Mouse (Mus musculus) forebrain, embryonic 12.5 days (tissue): ENCODE results near the gene Ttyh3. TPM values are rescaled to one million over a fixed set of nuclear protein-coding genes. Genes with fewer than 3 reads are reported as not detected.
"Not testable (repeated sequence)": the region's sequence is repeated elsewhere in the genome, so short reads cannot be mapped to it uniquely, and the experiment has no call there.

Experiments used
- ATAC-seq: fragments of 200-750 bp; cut with Nextera tagmentation; 2 replicates; pipeline ENCODE4 v1.8.0; 2017; ENCODE audit warnings: moderate TSS enrichment; ENCODE audit not compliant: low FRiP score
- H3K27ac ChIP-seq: fragments of 300-500 bp; sonication (generic); 2 replicates; pipeline ENCODE4 v1.5.1; 2016; ENCODE audit warnings: mild to moderate bottlenecking
- H3K27me3 ChIP-seq: fragments of 300-500 bp; sonication (generic); 2 replicates; pipeline ENCODE4 v1.6.1; 2016; ENCODE audit warnings: mild to moderate bottlenecking
- H3K36me3 ChIP-seq: fragments of 300-500 bp; sonication (generic); replicated peaks from 2 replicates; pipeline ENCODE4 v1.6.1; 2016; ENCODE audit warnings: mild to moderate bottlenecking
- H3K4me1 ChIP-seq: fragments of 300-500 bp; sonication (generic); 2 replicates; pipeline ENCODE4 v1.6.1; 2016
- H3K4me2 ChIP-seq: fragments of 300-500 bp; sonication (generic); 2 replicates; pipeline ENCODE4 v1.6.1; 2016; ENCODE audit warnings: mild to moderate bottlenecking, moderate library complexity
- H3K4me3 ChIP-seq: fragments of 300-500 bp; sonication (generic); replicated peaks from 2 replicates; pipeline ENCODE4 v1.5.1; 2016; ENCODE audit warnings: mild to moderate bottlenecking
- H3K9ac ChIP-seq: fragments of 300-500 bp; sonication (generic); 2 replicates; pipeline ENCODE4 v1.6.1; 2016; ENCODE audit warnings: mild to moderate bottlenecking
- H3K9me3 ChIP-seq: fragments of 300-500 bp; sonication (generic); 2 replicates; pipeline ENCODE4 v1.6.1; 2016
- WGBS: fragments of 180-500 bp; shearing (Covaris S2); methylation state at CpG from one replicate; pipeline ENCODE4 v1.1.7; 2016; 5-methylcytosine and 5-hydroxymethylcytosine counted together
- polyA plus RNA-seq: library from polyadenylated mRNA; unstranded; fragments of >200 nt; fragmentation: Nextera tagmentation; extraction: Ambion mirVana; gene quantifications from 2 replicates; pipeline ENCODE4 v1.2.1, GENCODE M21; 2016

Ttyh3 gene
- polyA plus RNA-seq: 84.5 and 88.0 TPM in 2 replicates

GRCm38 (mm10) chr5:140648519-140649100, at the start of gene Ttyh3:
Gene Ttyh3, minus strand, starts transcription at chr5:140649031.
- ATAC-seq: peak; percentile 7; the same call in 1 of the 2 replicates
- Histone ChIP-seq H3K9me3 (no peaks in the 10 kb centered on the region), H3K36me3 (peaks cover 30% of the 10 kb centered on the region), H3K9ac (peak within 1 kb of the TSS; percentile 99), H3K4me1 (peaks cover 48% of the 10 kb centered on the region), H3K4me3 (peak within 1 kb of the TSS; percentile 99), H3K27ac (peak within 1 kb of the TSS; percentile 93), H3K4me2 (peak within 1 kb of the TSS; percentile 97), H3K27me3 (0 out of 2 replicates have a peak, but pooled peaks cover 5% of the 10 kb centered on the region)
- WGBS: under 1% methylated on average over 40 of the region's 62 CpGs

DNA sequence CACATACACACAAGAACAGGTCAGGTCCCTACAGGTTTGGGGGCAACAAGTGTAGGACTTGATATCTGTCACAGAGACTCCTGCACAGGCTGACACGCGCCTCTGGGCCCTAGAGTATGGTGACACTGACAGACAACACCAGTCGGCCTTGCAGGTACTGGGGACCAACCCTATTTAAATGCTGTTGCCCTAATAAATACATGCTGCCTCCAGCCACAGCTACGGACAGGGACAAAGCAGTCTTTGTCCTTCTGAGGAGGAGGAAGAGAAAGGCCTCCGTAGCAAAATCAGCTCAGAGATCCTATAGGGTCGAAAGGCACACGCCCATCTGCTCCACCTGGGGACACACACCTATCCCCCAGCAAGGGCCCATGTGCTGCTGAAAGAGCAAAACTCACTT, 47.2 kb upstream of the Ttyh3 start:
- Histone ChIP-seq H3K27ac (no peak overlapping the region), H3K27me3 (no peaks in the 10 kb centered on the region), H3K36me3 (peaks cover 58% of the 10 kb centered on the region), H3K4me1 (peaks cover 14% of the 10 kb centered on the region), H3K9me3 (no peaks in the 10 kb centered on the region), H3K4me2 (no peak overlapping the region), H3K4me3 (no peak overlapping the region), H3K9ac (no peak overlapping the region)
- WGBS: 85% methylated on average over 7 of the region's 7 CpGs
- no peak for ATAC-seq

DNA sequence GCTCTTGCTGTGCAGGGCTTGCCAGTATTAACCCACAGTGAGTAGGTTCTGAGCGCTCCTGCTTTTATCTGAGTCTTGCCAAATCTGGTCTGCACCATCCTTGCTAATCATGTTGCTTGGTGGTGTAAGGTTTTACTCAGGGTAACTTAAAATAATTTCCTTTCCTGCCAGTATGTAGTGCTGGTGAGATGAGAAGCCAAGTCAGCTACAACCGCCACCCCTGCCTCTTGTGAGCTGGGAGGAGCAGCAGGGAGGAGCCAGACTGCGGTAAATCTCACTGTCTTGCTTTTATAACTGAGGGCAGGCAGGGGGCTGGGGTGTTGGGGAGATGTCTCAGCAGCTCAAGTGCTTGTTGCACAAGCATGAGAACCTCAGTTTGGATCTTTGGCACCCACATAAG, 39.6 kb upstream of the Ttyh3 start:
- Histone ChIP-seq H3K27me3 (no peaks in the 10 kb centered on the region), H3K9ac (no peak overlapping the region), H3K27ac (no peak overlapping the region), H3K4me1 (no peaks in the 10 kb centered on the region), H3K4me3 (no peak overlapping the region), H3K36me3 (peaks cover 73% of the 10 kb centered on the region), H3K9me3 (no peaks in the 10 kb centered on the region), H3K4me2 (no peak overlapping the region)
- ATAC-seq: no peak
- WGBS: 87% methylated on average over 3 of the region's 3 CpGs

DNA sequence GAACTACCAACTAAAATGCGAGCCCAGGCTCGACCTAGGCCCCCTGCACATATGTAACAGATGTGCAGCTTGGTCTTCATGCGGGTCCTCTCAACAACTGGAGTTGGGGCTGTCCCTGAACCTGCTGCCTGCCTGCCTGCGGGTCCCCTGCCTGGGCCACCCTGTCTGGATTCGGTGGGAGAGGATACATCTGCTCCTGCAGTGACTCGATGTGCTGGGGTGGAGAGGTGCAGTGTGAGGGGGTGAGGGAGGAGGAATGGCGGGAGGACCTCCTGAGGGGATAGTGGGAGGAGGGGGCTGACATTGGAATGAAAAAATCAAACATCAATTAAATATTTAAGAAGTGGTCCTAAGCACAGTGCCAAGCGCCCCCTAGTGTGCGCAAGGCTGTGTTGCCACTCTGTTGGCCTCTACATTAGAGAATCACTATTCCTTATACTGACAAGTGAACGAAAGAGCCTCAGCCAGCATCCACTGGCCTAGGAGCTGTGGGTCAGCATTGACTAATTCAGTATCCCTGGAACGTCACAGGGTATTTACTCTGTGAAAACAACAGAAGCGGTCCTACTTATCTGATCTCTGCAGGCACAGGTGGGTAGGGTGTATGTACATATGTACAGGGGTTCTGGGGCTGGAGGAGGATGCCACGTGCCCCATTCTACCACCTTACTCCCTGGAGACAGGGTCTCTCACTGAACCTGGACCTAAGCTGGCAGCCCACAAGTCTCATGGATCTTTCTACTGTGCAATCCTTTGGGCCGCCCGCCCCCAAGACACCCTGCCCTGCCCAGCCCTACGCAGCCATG, 35.7 kb upstream of the Ttyh3 start:
- Histone ChIP-seq H3K9ac (no peak overlapping the region), H3K9me3 (no peaks in the 10 kb centered on the region), H3K4me1 (no peaks in the 10 kb centered on the region), H3K4me3 (no peak overlapping the region), H3K36me3 (peaks cover 56% of the 10 kb centered on the region), H3K27ac (no peak overlapping the region), H3K27me3 (no peaks in the 10 kb centered on the region), H3K4me2 (no peak overlapping the region)
- WGBS: 63% methylated on average over 16 of the region's 16 CpGs
- ATAC-seq: peak; percentile 60

GRCm38 (mm10) chr5:140682113-140682512, 33.3 kb upstream of the Ttyh3 start:
- WGBS: 95% methylated on average over 6 of the region's 6 CpGs
- Histone ChIP-seq H3K4me3 (no peak overlapping the region), H3K27ac (no peak overlapping the region), H3K27me3 (no peaks in the 10 kb centered on the region), H3K4me2 (no peak overlapping the region), H3K4me1 (no peaks in the 10 kb centered on the region), H3K9me3 (no peaks in the 10 kb centered on the region), H3K36me3 (peaks cover 56% of the 10 kb centered on the region), H3K9ac (no peak overlapping the region)
- no peak for ATAC-seq

- no peaks in the 10 kb centered on the region for H3K4me1 ChIP-seq
- no peak for ATAC-seq
- no peaks in the 10 kb centered on the region for H3K9me3 ChIP-seq
- no peak overlapping the region for H3K4me2 ChIP-seq
- no peaks in the 10 kb centered on the region for H3K27me3 ChIP-seq
- no peak overlapping the region for H3K9ac ChIP-seq
- no peak overlapping the region for H3K4me3 ChIP-seq
- H3K36me3 ChIP-seq: peaks cover 56% of the 10 kb centered on the region
- no peak overlapping the region for H3K27ac ChIP-seq
- WGBS: 89% methylated on average over 1 of the region's 1 CpGs
Observed at GRCm38 (mm10) chr5:140680950-140681349, 32.1 kb upstream of the Ttyh3 start.

- Histone ChIP-seq H3K9me3 (no peaks in the 10 kb centered on the region), H3K36me3 (peaks cover 53% of the 10 kb centered on the region), H3K27me3 (no peaks in the 10 kb centered on the region), H3K4me2 (no peak overlapping the region), H3K9ac (no peak overlapping the region), H3K27ac (no peak overlapping the region), H3K4me1 (no peaks in the 10 kb centered on the region), H3K4me3 (no peak overlapping the region)
- ATAC-seq: no peak
- WGBS: 90% methylated on average over 6 of the region's 6 CpGs
Observed at GRCm38 (mm10) chr5:140680051-140680450, 31.2 kb upstream of the Ttyh3 start.

GRCm38 (mm10) chr5:140677137-140677536, 28.3 kb upstream of the Ttyh3 start:
- no peaks in the 10 kb centered on the region for H3K4me1 ChIP-seq
- no peak for ATAC-seq
- 91% methylated on average over 6 of the region's 6 CpGs for WGBS
- peaks cover 62% of the 10 kb centered on the region for H3K36me3 ChIP-seq
- no peak overlapping the region for H3K4me3 ChIP-seq
- no peak overlapping the region for H3K4me2 ChIP-seq
- H3K9me3 ChIP-seq: no peaks in the 10 kb centered on the region
- H3K9ac ChIP-seq: no peak overlapping the region
- no peak overlapping the region for H3K27ac ChIP-seq
- no peaks in the 10 kb centered on the region for H3K27me3 ChIP-seq

GRCm38 (mm10) chr5:140675640-140676039, 26.8 kb upstream of the Ttyh3 start:
- 83% methylated on average over 11 of the region's 11 CpGs for WGBS
- Histone ChIP-seq H3K4me1 (no peaks in the 10 kb centered on the region), H3K27ac (no peak overlapping the region), H3K36me3 (peaks cover 66% of the 10 kb centered on the region), H3K4me2 (no peak overlapping the region), H3K9me3 (no peaks in the 10 kb centered on the region), H3K9ac (no peak overlapping the region), H3K27me3 (no peaks in the 10 kb centered on the region), H3K4me3 (no peak overlapping the region)
- ATAC-seq: no peak

DNA sequence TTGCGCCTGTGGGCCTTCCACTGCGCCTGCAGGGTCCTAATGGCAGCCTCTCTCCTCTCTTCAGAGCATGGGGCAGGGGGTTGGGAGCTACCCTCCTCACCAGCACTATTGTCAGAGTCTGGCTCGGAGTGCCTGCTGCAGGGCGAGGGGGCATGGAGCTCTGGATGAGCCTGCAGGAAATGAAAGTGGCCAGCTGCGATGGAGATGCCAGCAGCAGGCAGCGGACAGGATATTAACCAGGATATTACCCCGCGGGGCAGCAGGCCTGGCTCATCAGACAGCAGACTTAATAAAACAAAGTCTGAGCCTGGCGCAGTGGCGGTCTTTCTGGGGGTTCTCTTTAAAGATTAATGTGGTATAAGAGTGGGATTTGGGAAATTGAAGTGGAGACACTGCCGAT, 26.2 kb upstream of the Ttyh3 start:
- Histone ChIP-seq H3K4me1 (no peaks in the 10 kb centered on the region), H3K36me3 (peaks cover 67% of the 10 kb centered on the region), H3K9ac (no peak overlapping the region), H3K27me3 (no peaks in the 10 kb centered on the region), H3K27ac (no peak overlapping the region), H3K4me3 (no peak overlapping the region), H3K9me3 (no peaks in the 10 kb centered on the region), H3K4me2 (no peak overlapping the region)
- WGBS: 85% methylated on average over 11 of the region's 11 CpGs
- ATAC-seq: no peak

DNA sequence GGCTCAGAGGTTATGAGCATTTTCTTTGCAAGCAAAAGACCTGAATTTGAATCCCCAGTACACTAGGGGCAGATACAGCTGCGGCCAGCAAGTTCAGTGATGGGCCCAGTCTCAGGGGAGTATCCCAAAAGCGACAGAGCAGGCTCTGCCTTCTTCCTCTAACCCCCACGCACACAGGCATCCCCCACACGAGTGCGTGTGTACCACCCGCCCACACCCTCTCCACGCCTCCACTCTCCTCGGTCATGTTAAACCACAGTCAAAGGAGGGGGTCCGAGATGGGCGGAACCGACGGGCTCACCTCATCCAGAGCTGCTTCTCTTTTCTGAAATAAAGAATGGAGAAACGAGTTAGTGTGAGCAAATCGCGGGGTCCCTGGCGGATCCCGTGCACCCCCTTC, 25.2 kb upstream of the Ttyh3 start:
- H3K27ac ChIP-seq: no peak overlapping the region
- H3K9ac ChIP-seq: no peak overlapping the region
- H3K4me2 ChIP-seq: no peak overlapping the region
- H3K4me1 ChIP-seq: no peaks in the 10 kb centered on the region
- no peak overlapping the region for H3K4me3 ChIP-seq
- no peaks in the 10 kb centered on the region for H3K9me3 ChIP-seq
- peaks cover 68% of the 10 kb centered on the region for H3K36me3 ChIP-seq
- 88% methylated on average over 17 of the region's 17 CpGs for WGBS
- no peak for ATAC-seq
- H3K27me3 ChIP-seq: no peaks in the 10 kb centered on the region

DNA sequence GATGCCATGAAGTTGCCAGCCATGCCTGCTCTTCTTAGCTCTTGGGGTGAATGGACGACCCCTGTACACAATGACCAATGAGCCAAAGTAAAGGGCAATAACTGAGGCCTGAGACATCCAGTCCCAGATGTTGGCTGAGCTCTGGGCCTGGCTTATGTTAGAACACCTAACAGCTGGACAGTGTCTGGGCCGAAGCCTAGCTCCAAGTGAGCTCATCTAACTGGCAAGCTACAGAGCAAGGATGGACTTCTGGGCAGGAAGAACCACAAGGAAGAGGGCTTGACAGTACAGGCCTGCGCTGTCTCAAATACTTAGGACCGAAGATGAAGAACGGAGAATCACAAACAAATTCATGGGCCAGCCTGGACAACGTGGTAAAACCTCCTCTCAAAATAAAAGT, 23.8 kb upstream of the Ttyh3 start:
- ATAC-seq: not testable (repeated sequence)
- WGBS: 95% methylated on average over 6 of the region's 6 CpGs

DNA sequence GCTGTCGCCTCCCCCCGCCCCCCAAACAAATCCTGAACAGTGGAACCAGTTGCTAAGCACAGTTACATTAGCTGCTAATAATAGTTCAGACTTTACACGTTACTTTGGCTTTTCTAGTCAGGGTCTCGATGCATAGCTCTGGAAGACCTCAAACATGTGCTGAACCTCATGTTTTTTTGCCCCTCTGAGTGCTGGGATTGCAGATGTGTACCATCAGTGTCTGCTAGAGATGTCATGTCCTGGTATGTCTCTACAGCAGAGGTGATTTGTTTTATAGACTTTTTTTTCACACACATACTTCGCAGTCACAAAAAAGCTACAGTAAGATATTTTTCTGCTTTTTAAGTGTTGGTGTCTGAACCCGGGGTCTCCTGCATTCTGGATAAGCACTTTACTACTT, 23.3 kb upstream of the Ttyh3 start:
- no peak overlapping the region for H3K4me3 ChIP-seq
- peaks cover 63% of the 10 kb centered on the region for H3K36me3 ChIP-seq
- 93% methylated on average over 6 of the region's 6 CpGs for WGBS
- no peaks in the 10 kb centered on the region for H3K9me3 ChIP-seq
- no peak overlapping the region for H3K9ac ChIP-seq
- H3K4me2 ChIP-seq: no peak overlapping the region
- H3K4me1 ChIP-seq: no peaks in the 10 kb centered on the region
- no peaks in the 10 kb centered on the region for H3K27me3 ChIP-seq
- H3K27ac ChIP-seq: no peak overlapping the region
- ATAC-seq: no peak

More for the DNA sequence above, 23.8 kb upstream of the Ttyh3 start:
- H3K9ac ChIP-seq, H3K4me2 ChIP-seq, H3K4me1 ChIP-seq, H3K27me3 ChIP-seq, H3K9me3 ChIP-seq, H3K27ac ChIP-seq, H3K4me3 ChIP-seq: not testable (repeated sequence)
- H3K36me3 ChIP-seq: peaks cover 68% of the 10 kb centered on the region
